27 mouse cellular contexts compared by ENCODE assay signal in genomic region chr4:86912757-86913156, GRCm38 (mm10). TPM values are rescaled to one million over a fixed set of nuclear protein-coding genes. Genes with fewer than 3 reads are reported as not detected.
DNase-seq lines count a peak whose midpoint lies in the region; ATAC-seq and TF ChIP-seq lines count a peak whose summit lies in the region.
"Had no signal": no experiment of that assay in that cellular context is flagged by ENCODE, and none has a peak within 500 bp of the region (broad histone marks: within the 10 kb centered on the region; RNA-seq: fewer than 3 reads in every experiment).

No protein-coding gene starts in this region.

- WGBS in midbrain, embryonic 11.5 days, result 73% methylated on average over 7 of the region's 7 CpGs
- WGBS in midbrain, embryonic 13.5 days, result 76% methylated on average over 7 of the region's 7 CpGs

- in situ Hi-C loops in ES-E14 (cut with MboI; ENCODE audit: low sequenced_read_pairs in 2 of 2, unreplicated experiment in 2 of 2), result no loop called here

- H3K27me3 ChIP-seq in midbrain, embryonic 11.5 days (ENCODE audit: control insufficient read depth, insufficient read depth, low read length), result no peaks in the 10 kb centered on the region
- no peaks in the 10 kb centered on the region for H3K27me3 ChIP-seq in midbrain, embryonic 13.5 days
- H3K27me3 ChIP-seq: CH12.LX; embryonic facial prominence, embryonic 13.5 days; embryonic facial prominence, embryonic 15.5 days; forebrain, embryonic 12.5 days had no signal

- no peak overlapping the region for H3K4me2 ChIP-seq in midbrain, embryonic 11.5 days
- no peak overlapping the region for H3K4me2 ChIP-seq in midbrain, embryonic 13.5 days (replicated peaks)

- H3K9ac ChIP-seq in midbrain, embryonic 11.5 days (ENCODE audit: low read length), result no peak overlapping the region
- H3K9ac ChIP-seq in midbrain, embryonic 13.5 days (replicated peaks), result no peak overlapping the region
- no peak overlapping the region for H3K9ac ChIP-seq in ES-E14 (ENCODE audit: insufficient read depth, low read depth, low read length, poor library complexity, severe bottlenecking)
- H3K9ac ChIP-seq: embryonic facial prominence, embryonic 13.5 days; embryonic facial prominence, embryonic 15.5 days; forebrain, embryonic 12.5 days had no signal

- H3K4me1 ChIP-seq in midbrain, embryonic 11.5 days (ENCODE audit: control insufficient read depth, insufficient read depth, low read length), result no peaks in the 10 kb centered on the region
- peaks cover 8% of the 10 kb centered on the region for H3K4me1 ChIP-seq in midbrain, embryonic 13.5 days (replicated peaks)
- peaks cover 0 to 11% of the 10 kb centered on the region in 2 experiments; a peak in 2 of 4 replicates for H3K4me1 ChIP-seq in ES-E14 (ENCODE audit: control insufficient read depth in 2 of 2, insufficient read depth in 2 of 2, low read length in 2 of 2, poor library complexity in 1 of 2)

- no peaks in the 10 kb centered on the region for H3K9me3 ChIP-seq in midbrain, embryonic 11.5 days (ENCODE audit: control insufficient read depth, low read length)
- H3K9me3 ChIP-seq in midbrain, embryonic 13.5 days, result no peaks in the 10 kb centered on the region
- H3K9me3 ChIP-seq in ES-E14 (ENCODE audit: control insufficient read depth, insufficient read depth, low read depth, low read length), result no peaks in the 10 kb centered on the region
- H3K9me3 ChIP-seq: embryonic facial prominence, embryonic 13.5 days; embryonic facial prominence, embryonic 15.5 days; forebrain, embryonic 10.5 days; forebrain, embryonic 12.5 days had no signal

- 0 out of 2 replicates have a peak, but pooled peaks have one; percentile 16 for TF ChIP-seq CTCF in layer of hippocampus, adult 2 months (conservative IDR thresholded peaks at IDR 0.05)

- DNase-seq in heart, adult 11 months, result peak; percentile 68
- DNase-seq in heart, adult 9 months (ENCODE audit: low spot score in 2 of 2), result no peak
- no peak for DNase-seq in layer of hippocampus, adult 2 months (ENCODE audit: low spot score in 2 of 2)
- DNase-seq in layer of hippocampus, adult 8-10 months (ENCODE audit: low spot score in 2 of 2), result no peak
- peak; percentile 76 for DNase-seq in midbrain, embryonic 11.5 days (ENCODE audit: low spot score, missing footprints)
- no peak for DNase-seq in ES-E14 (ENCODE audit: low read depth, low spot score)
- DNase-seq in frontal cortex, adult 2 months (ENCODE audit: extremely low spot score in 1 of 2, low spot score in 1 of 2), result no peak
- DNase-seq: adrenal gland, adult 2 months; adrenal gland, postnatal 10 days; adrenal gland, postnatal 25 days; B cell, adult 2 months; cerebellum, adult 11 months; cerebellum, adult 18-20 months; cerebellum, adult 8-10 months; cerebellum, adult 9-11 months; cerebellum, postnatal 14 days; cerebellum, postnatal 36 days had no signal

- ATAC-seq in midbrain, embryonic 11.5 days (ENCODE audit: low FRiP score), result no peak
- no peak for ATAC-seq in midbrain, embryonic 13.5 days
- ATAC-seq: CD4-positive, CD25-positive, alpha-beta regulatory T cell, adult 4 months; forebrain, embryonic 14.5 days; forebrain, embryonic 16.5 days had no signal

- no peak overlapping the region for H3K4me3 ChIP-seq in layer of hippocampus, adult 2 months
- no peak overlapping the region for H3K4me3 ChIP-seq in midbrain, embryonic 11.5 days (ENCODE audit: low read depth, low read length)
- no peak overlapping the region for H3K4me3 ChIP-seq in midbrain, embryonic 13.5 days (replicated peaks)
- no peak overlapping the region; a peak in 1 of 4 replicates for H3K4me3 ChIP-seq in ES-E14 (ENCODE audit: insufficient read depth in 1 of 2, low read depth in 1 of 2, low read length in 2 of 2, poor library complexity in 1 of 2, severe bottlenecking in 1 of 2)
- H3K4me3 ChIP-seq: embryonic facial prominence, embryonic 13.5 days; embryonic facial prominence, embryonic 15.5 days; erythroblast, embryonic 14.5 days; forebrain, embryonic 12.5 days had no signal

- H3K27ac ChIP-seq in layer of hippocampus, adult 2 months, result no peak overlapping the region
- H3K27ac ChIP-seq in midbrain, embryonic 11.5 days (ENCODE audit: low read depth, low read length), result no peak overlapping the region
- no peak overlapping the region for H3K27ac ChIP-seq in midbrain, embryonic 13.5 days
- H3K27ac ChIP-seq in ES-E14 (ENCODE audit: insufficient read depth, low read depth, low read length, poor library complexity, severe bottlenecking), result peak overlapping the region; percentile 61; the same call in 1 of the 2 replicates
- H3K27ac ChIP-seq: embryonic facial prominence, embryonic 15.5 days; forebrain, embryonic 12.5 days had no signal

- no peaks in the 10 kb centered on the region for H3K36me3 ChIP-seq in midbrain, embryonic 11.5 days (ENCODE audit: control insufficient read depth, insufficient read depth, low read length)
- no peaks in the 10 kb centered on the region for H3K36me3 ChIP-seq in midbrain, embryonic 13.5 days
- no peaks in the 10 kb centered on the region for H3K36me3 ChIP-seq in ES-E14 (ENCODE audit: control insufficient read depth, insufficient read depth, low read length, poor library complexity, severe bottlenecking)
- H3K36me3 ChIP-seq: embryonic facial prominence, embryonic 13.5 days; embryonic facial prominence, embryonic 15.5 days; forebrain, embryonic 10.5 days; forebrain, embryonic 12.5 days had no signal

TF ChIP-seq in ES-E14, 5 proteins besides CTCF, POLR2A, EP300 and RAD21:
- no peak for TF ChIP-seq MAFK (IDR thresholded peaks at IDR 0.05; ENCODE audit: insufficient read depth, low read depth, low read length)
- TF ChIP-seq ZNF384 (IDR thresholded peaks at IDR 0.05; ENCODE audit: low read depth, low read length), result no peak
- no peak for TF ChIP-seq HCFC1 (IDR thresholded peaks at IDR 0.05; ENCODE audit: borderline replicate concordance, insufficient read depth, low read length)
- TF ChIP-seq CHD2 (IDR thresholded peaks at IDR 0.05; ENCODE audit: low read depth, low read length), result no peak
- no peak for TF ChIP-seq ZC3H11A (IDR thresholded peaks at IDR 0.05; ENCODE audit: borderline replicate concordance, low read depth, low read length)

RNA-seq across cellular contexts. Expression of gene Acer2, which starts 38.6 kb away (rescaled TPM):
- total RNA-seq in layer of hippocampus, adult 2 months (2021), result 1 to 10 TPM; 5.1 TPM
- total RNA-seq in layer of hippocampus, adult 8-10 months (2022), result 1 to 10 TPM; 5.9 to 8.1 (median 7.0) TPM
- 7.0 and 9.2 TPM in 2 replicates for polyA plus RNA-seq in midbrain, embryonic 11.5 days (2014; fragmentation: Nextera tagmentation; extraction: Ambion mirVana)
- 19.4 and 19.9 TPM in 2 replicates for polyA plus RNA-seq in midbrain, embryonic 13.5 days (2015; fragmentation: Nextera tagmentation; extraction: Ambion mirVana)
- 7.2 and 8.3 TPM in 2 replicates for total RNA-seq in ES-E14 (2012; rRNA removed)
- polyA plus RNA-seq in frontal cortex, adult 2 months (2012; rRNA removed), result 4.6 and 5.3 TPM in 2 replicates

RNA-seq across cellular contexts. Expression of gene Rps6, which starts 55.5 kb away (rescaled TPM):
- total RNA-seq in layer of hippocampus, adult 2 months (2021), result 100 to 1,000 TPM; 437 to 445 TPM
- 100 to 1,000 TPM; 398 to 518 (median 456) TPM for total RNA-seq in layer of hippocampus, adult 8-10 months (2022)
- polyA plus RNA-seq in midbrain, embryonic 11.5 days (2014; fragmentation: Nextera tagmentation; extraction: Ambion mirVana), result 721 and 723 TPM in 2 replicates
- 459 and 472 TPM in 2 replicates for polyA plus RNA-seq in midbrain, embryonic 13.5 days (2015; fragmentation: Nextera tagmentation; extraction: Ambion mirVana)
- 2,193 and 2,264 TPM in 2 replicates for total RNA-seq in ES-E14 (2012; rRNA removed)
- polyA plus RNA-seq in frontal cortex, adult 2 months (2012; rRNA removed), result 657 and 684 TPM in 2 replicates

Comparison
In these comparisons a context has a peak if more than half of its experiments do, and no peak if none do; other contexts are left out.
1. DNase-seq: peak in heart, adult 11 months (single experiment) and midbrain, embryonic 11.5 days (single experiment); none in heart, adult 9 months (0 of 2), layer of hippocampus, adult 2 months (0 of 2), layer of hippocampus, adult 8-10 months (0 of 2), ES-E14 (single experiment) and frontal cortex, adult 2 months (0 of 2).